Mouse (Mus musculus): ENCODE measurements around the gene Fgf22. TPM values are rescaled to one million over a fixed set of nuclear protein-coding genes. Genes with fewer than 3 reads are reported as not detected.
A peak's percentile ranks its signal among the peaks of the same experiment; 100 is the strongest.

The Fgf22 gene
- polyA plus RNA-seq, 1 experiment from 2014 or later: 0.30 TPM

DNA sequence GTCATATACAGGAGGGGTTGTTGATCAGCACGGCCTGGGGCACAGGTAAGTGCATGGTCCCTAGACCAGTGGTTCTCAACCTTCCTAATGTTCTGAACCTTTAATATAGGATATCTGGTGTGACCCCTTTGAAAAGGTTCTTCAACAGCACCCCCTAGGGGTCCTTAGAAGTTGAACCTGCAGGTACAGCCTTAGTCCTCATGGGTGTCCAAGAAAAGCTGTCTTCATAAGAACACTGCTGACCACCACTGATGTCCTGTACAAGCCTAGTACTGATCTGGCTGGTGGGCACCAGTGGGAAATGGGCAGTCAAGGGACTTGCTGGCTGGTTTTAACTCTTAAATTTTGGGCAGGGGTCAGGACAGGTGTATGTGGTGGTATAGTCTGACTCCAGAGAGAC lies 42.8 kb upstream of the Fgf22 start:
- Histone ChIP-seq H3K27me3 (ENCODE audit: insufficient read depth, low read length) (peaks cover 21% of the 10 kb centered on the region), H3K36me3 (ENCODE audit: insufficient read depth) (peaks cover 49% of the 10 kb centered on the region), H3K9ac (no peak overlapping the region), H3K9me3 (ENCODE audit: low read depth, low read length) (no peaks in the 10 kb centered on the region), H3K27ac (ENCODE audit: low read depth) (no peak overlapping the region), H3K4me3 (ENCODE audit: low read depth, low read length) (no peak overlapping the region), H3K4me1 (ENCODE audit: insufficient read depth) (0 out of 2 replicates have a peak, but pooled peaks cover under 1% of the 10 kb centered on the region), H3K4me2 (no peak overlapping the region)
- TF ChIP-seq CTCF (IDR thresholded peaks at IDR 0.05; ENCODE audit: low read depth): peak; percentile 52
- ATAC-seq (ENCODE audit: insufficient read depth) (0 out of 2 replicates have a peak, but pooled peaks have one; percentile 4), DNase-seq (no peak)
- 79% methylated on average over 1 of the region's 1 CpGs for WGBS

- Histone ChIP-seq H3K36me3 (ENCODE audit: insufficient read depth) (peaks cover 44% of the 10 kb centered on the region), H3K9ac (no peak overlapping the region), H3K4me3 (ENCODE audit: low read depth, low read length) (no peak overlapping the region), H3K27me3 (ENCODE audit: insufficient read depth, low read length) (peaks cover 27% of the 10 kb centered on the region), H3K9me3 (ENCODE audit: low read depth, low read length) (no peaks in the 10 kb centered on the region), H3K27ac (ENCODE audit: low read depth) (no peak overlapping the region), H3K4me2 (no peak overlapping the region), H3K4me1 (ENCODE audit: insufficient read depth) (0 out of 2 replicates have a peak, but pooled peaks cover 4% of the 10 kb centered on the region)
- peak; percentile 79 for TF ChIP-seq CTCF (IDR thresholded peaks at IDR 0.05; ENCODE audit: low read depth)
- 15% methylated on average over 4 of the region's 6 CpGs for WGBS
- DNase-seq (peak; percentile 88), ATAC-seq (ENCODE audit: insufficient read depth) (peak; percentile 63; the same call in 1 of the 2 replicates)
These were observed 42.3 kb upstream of the Fgf22 start for GRCm38 (mm10) chr10:79712499-79713126.

DNA sequence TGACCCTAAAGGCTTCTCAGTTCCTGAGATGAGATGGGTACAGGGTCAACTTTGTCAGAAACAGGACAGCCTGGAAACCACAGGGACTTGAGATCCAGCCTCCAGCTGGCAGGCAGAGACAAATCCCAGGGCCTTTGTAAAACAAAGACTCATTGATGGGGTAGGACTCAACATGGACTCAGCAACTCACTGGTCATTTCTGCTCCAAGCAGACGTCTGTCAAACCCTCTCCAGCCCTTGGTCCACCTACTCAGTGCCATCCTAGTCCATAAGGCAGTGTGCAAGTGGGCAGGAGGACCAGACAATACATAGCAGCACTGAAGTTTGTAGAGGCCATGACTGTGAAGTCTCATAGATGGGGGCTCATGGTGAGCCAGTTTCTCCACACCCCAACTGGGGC lies 41.7 kb upstream of the Fgf22 start:
- no peak for ATAC-seq (ENCODE audit: insufficient read depth)
- Histone ChIP-seq H3K4me2 (no peak overlapping the region), H3K9me3 (ENCODE audit: low read depth, low read length) (no peaks in the 10 kb centered on the region), H3K27me3 (ENCODE audit: insufficient read depth, low read length) (peaks cover 32% of the 10 kb centered on the region), H3K4me3 (ENCODE audit: low read depth, low read length) (no peak overlapping the region), H3K4me1 (ENCODE audit: insufficient read depth) (0 out of 2 replicates have a peak, but pooled peaks cover 4% of the 10 kb centered on the region), H3K27ac (ENCODE audit: low read depth) (no peak overlapping the region), H3K9ac (no peak overlapping the region), H3K36me3 (ENCODE audit: insufficient read depth) (peaks cover 39% of the 10 kb centered on the region)
- no peak for DNase-seq
- 24% methylated on average over 1 of the region's 1 CpGs for WGBS
- no peak for TF ChIP-seq CTCF (IDR thresholded peaks at IDR 0.05; ENCODE audit: low read depth)

DNA sequence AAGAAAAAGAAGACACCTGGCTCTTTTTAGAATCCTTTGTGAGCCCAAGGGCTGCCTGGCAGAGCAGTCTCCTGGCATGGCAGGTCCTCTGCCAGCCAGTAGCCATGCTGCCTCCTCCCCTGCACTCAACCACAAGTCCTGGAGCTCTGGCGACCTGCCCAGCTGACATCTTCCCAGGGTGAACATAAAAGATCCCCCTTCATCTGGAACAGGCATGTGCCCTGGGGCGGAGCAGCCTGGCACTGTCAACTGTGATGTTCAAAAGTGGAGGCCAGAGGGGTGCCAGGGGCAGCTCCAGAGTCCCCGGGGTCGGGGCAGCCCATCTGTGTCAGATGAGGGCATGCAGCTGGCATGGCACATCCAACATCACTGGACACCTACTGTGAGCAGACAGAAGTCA lies 39.9 kb upstream of the Fgf22 start:
- 0 out of 2 replicates have a peak, but pooled peaks cover 4% of the 10 kb centered on the region for H3K4me1 ChIP-seq (ENCODE audit: insufficient read depth)
- H3K9me3 ChIP-seq (ENCODE audit: low read depth, low read length): no peaks in the 10 kb centered on the region
- no peak overlapping the region for H3K27ac ChIP-seq (ENCODE audit: low read depth)
- H3K36me3 ChIP-seq (ENCODE audit: insufficient read depth): peaks cover 23% of the 10 kb centered on the region
- DNase-seq (no peak), ATAC-seq (ENCODE audit: insufficient read depth) (no peak)
- H3K27me3 ChIP-seq (ENCODE audit: insufficient read depth, low read length): peaks cover 41% of the 10 kb centered on the region
- no peak for TF ChIP-seq CTCF (IDR thresholded peaks at IDR 0.05; ENCODE audit: low read depth)
- no peak overlapping the region for H3K4me2 ChIP-seq
- 55% methylated on average over 4 of the region's 4 CpGs for WGBS
- H3K9ac ChIP-seq: no peak overlapping the region
- H3K4me3 ChIP-seq (ENCODE audit: low read depth, low read length): no peak overlapping the region

DNA sequence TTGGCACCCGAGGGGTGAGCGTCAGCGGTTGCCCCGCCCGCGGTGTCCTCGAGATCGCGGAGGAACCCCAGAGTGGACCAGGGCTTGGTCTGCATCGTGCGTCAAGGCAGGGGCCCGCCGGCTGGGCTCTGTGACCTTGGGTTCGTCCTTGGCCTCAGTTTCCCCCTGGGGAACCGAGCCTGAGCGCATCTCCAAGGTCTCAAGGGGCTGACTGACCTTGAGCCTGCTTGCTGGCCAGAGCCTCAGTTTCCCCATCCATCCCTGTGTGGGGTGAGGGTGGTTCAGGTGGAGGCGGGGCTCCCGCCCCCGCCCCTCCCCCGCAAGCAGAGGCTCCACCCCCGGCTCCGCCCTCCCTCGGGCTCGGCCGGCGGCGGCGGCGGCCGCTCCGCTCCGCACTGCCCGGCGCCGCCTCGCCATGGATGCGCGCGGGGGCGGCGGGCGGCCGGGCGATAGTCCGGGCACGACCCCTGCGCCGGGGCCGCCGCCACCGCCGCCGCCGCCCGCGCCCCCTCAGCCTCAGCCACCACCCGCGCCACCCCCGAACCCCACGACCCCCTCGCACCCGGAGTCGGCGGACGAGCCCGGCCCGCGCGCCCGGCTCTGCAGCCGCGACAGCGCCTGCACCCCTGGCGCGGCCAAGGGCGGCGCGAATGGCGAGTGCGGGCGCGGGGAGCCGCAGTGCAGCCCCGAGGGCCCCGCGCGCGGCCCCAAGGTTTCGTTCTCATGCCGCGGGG lies 38.5 kb upstream of the Fgf22 start, which contains the start of gene Hcn2:
Gene Hcn2, plus strand, starts transcription at position 381 of the 734 bp plus-strand sequence.
- peak within 1 kb of the TSS; percentile 55 for H3K4me3 ChIP-seq (ENCODE audit: low read depth, low read length)
- 1% methylated on average over 54 of the region's 91 CpGs for WGBS
- ATAC-seq (ENCODE audit: insufficient read depth) (peak; percentile 16; the same call in 1 of the 2 replicates), DNase-seq (no peak)
- no peak within 1 kb of the TSS; the same call in 1 of the 2 replicates for H3K9ac ChIP-seq
- H3K9me3 ChIP-seq (ENCODE audit: low read depth, low read length): no peaks in the 10 kb centered on the region
- H3K27ac ChIP-seq (ENCODE audit: low read depth): no peak within 1 kb of the TSS
- H3K36me3 ChIP-seq (ENCODE audit: insufficient read depth): peaks cover 9% of the 10 kb centered on the region
- no peak for TF ChIP-seq CTCF (IDR thresholded peaks at IDR 0.05; ENCODE audit: low read depth)
- peak within 1 kb of the TSS; percentile 96 for H3K4me2 ChIP-seq
- 0 out of 2 replicates have a peak, but pooled peaks cover 4% of the 10 kb centered on the region for H3K4me1 ChIP-seq (ENCODE audit: insufficient read depth)
- H3K27me3 ChIP-seq (ENCODE audit: insufficient read depth, low read length): peaks cover 41% of the 10 kb centered on the region

DNA sequence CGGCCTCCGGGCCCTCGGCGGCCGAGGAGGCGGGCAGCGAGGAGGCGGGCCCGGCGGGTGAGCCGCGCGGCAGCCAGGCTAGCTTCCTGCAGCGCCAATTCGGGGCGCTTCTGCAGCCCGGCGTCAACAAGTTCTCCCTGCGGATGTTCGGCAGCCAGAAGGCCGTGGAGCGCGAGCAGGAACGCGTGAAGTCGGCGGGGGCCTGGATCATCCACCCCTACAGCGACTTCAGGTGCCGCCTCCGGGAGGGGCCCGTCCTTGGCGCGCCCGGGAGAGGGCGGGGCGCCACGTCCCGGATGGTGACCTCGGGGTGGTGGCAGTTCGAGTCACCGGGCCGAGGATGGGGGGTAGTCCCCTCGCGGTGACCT lies 37.9 kb upstream of the Fgf22 start:
- H3K27me3 ChIP-seq (ENCODE audit: insufficient read depth, low read length): peaks cover 41% of the 10 kb centered on the region
- no peak for DNase-seq

More for the DNA sequence above, 37.9 kb upstream of the Fgf22 start:
- Histone ChIP-seq H3K36me3 (ENCODE audit: insufficient read depth) (peaks cover 3% of the 10 kb centered on the region), H3K9ac (no peak overlapping the region; the same call in 1 of the 2 replicates), H3K4me3 (ENCODE audit: low read depth, low read length) (peak overlapping the region; percentile 55), H3K4me2 (peak overlapping the region; percentile 96), H3K27ac (ENCODE audit: low read depth) (no peak overlapping the region), H3K9me3 (ENCODE audit: low read depth, low read length) (no peaks in the 10 kb centered on the region), H3K4me1 (ENCODE audit: insufficient read depth) (0 out of 2 replicates have a peak, but pooled peaks cover 4% of the 10 kb centered on the region)
- no peak for TF ChIP-seq CTCF (IDR thresholded peaks at IDR 0.05; ENCODE audit: low read depth)
- WGBS: under 1% methylated on average over 37 of the region's 44 CpGs
- no peak for ATAC-seq (ENCODE audit: insufficient read depth)
